In the genomic region with DNA sequence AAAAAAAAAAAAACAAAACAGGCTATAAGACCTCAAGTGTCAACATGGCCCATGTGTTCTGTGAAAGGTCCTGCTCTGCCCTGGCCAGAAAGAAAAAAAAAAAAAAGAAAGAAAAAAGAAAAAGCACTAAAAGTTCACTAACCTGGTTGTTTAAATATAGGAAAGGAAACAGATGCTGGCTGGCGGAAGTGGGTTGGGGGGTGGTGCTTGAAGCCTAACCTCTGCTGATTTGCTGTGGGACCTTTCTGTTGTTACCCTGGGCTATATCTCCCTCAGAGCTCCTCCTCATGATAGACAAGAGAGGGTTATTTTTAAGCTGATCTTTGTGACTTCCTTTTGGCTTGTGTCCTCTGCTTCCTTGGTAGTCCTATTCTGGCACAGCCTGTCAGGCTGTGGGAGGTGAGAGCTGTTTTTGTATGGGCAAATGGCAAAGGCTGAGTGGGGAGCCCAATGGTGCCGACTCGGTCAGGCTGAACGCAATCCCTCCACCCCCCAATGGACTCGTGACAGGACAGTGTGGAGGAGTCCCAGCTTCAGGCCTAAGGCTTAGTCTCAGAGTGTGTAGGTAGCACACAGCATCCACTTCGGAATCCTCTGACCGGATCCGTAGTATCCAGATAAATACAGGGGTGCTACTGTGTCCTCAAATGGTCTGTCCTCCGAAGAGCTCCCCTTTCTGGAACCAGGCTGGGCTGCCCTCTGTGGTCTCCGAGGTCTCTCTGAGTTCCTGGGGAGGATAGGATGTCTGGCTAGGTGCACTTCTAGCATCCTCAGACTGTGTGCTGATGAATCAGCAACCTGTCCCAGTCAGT, we compare ENCODE assay signal across 1 mouse cellular context.
TF ChIP-seq lines count a peak whose summit lies in the region.

No protein-coding gene starts in this region.

TF ChIP-seq in CH12.LX, 34 proteins besides CTCF, POLR2A, EP300 and RAD21 (continued from another document):
- peak; percentile 94 for TF ChIP-seq TBP (conservative IDR thresholded peaks at IDR 0.05; ENCODE audit: low read depth, low read length)
- TF ChIP-seq MAX (IDR thresholded peaks at IDR 0.05; ENCODE audit: low read length): no peak
- TF ChIP-seq E2F4 (IDR thresholded peaks at IDR 0.05; ENCODE audit: insufficient replicate concordance, low read depth, low read length): no peak
- TF ChIP-seq RCOR1 (conservative IDR thresholded peaks at IDR 0.05; ENCODE audit: low read depth, low read length): no peak
- no peak for TF ChIP-seq JUN (IDR thresholded peaks at IDR 0.05; ENCODE audit: insufficient read depth, low read depth, low read length)
